12 mouse cellular contexts compared by ENCODE assay signal in genomic region chr2:129874084-129874483, GRCm38 (mm10).
DNase-seq lines count a peak whose midpoint lies in the region; ATAC-seq and TF ChIP-seq lines count a peak whose summit lies in the region.
"Had no signal": no experiment of that assay in that cellular context is flagged by ENCODE, and none has a peak within 500 bp of the region (broad histone marks: within the 10 kb centered on the region; RNA-seq: fewer than 3 reads in every experiment).

No protein-coding gene starts in this region.

- no peak overlapping the region for H3K4me2 ChIP-seq in heart, postnatal 0 days (ENCODE audit: low read depth, low read length)
- H3K4me2 ChIP-seq in forebrain, embryonic 13.5 days: no peak overlapping the region
- H3K4me2 ChIP-seq: embryonic facial prominence, embryonic 13.5 days; intestine, embryonic 15.5 days had no signal

- no peak overlapping the region for H3K9ac ChIP-seq in heart, postnatal 0 days (replicated peaks; ENCODE audit: low read depth, low read length)
- no peak overlapping the region for H3K9ac ChIP-seq in forebrain, embryonic 13.5 days
- H3K9ac ChIP-seq: embryonic facial prominence, embryonic 13.5 days; intestine, embryonic 15.5 days; liver, embryonic 14.5 days had no signal

- peaks cover 13% of the 10 kb centered on the region; the same call in 1 of the 2 replicates for H3K4me1 ChIP-seq in heart, postnatal 0 days (ENCODE audit: control insufficient read depth, insufficient read depth)
- H3K4me1 ChIP-seq in heart, embryonic 10.5 days: peaks cover 16% of the 10 kb centered on the region
- peaks cover 12% of the 10 kb centered on the region for H3K4me1 ChIP-seq in forebrain, embryonic 13.5 days
- H3K4me1 ChIP-seq: embryonic facial prominence, embryonic 13.5 days; intestine, embryonic 15.5 days had no signal

- H3K27ac ChIP-seq in heart, postnatal 0 days (ENCODE audit: low read depth): no peak overlapping the region
- H3K27ac ChIP-seq in heart, embryonic 10.5 days: no peak overlapping the region
- H3K27ac ChIP-seq in forebrain, embryonic 13.5 days: no peak overlapping the region
- H3K27ac ChIP-seq: embryonic facial prominence, embryonic 13.5 days; intestine, embryonic 15.5 days; liver, embryonic 14.5 days; macrophage had no signal

- DNase-seq in heart, postnatal 0 days (ENCODE audit: low spot score): no peak
- no peak for DNase-seq in heart, embryonic 10.5 days (ENCODE audit: low spot score)
- DNase-seq in testis, postnatal 10 days (ENCODE audit: low spot score): peak; percentile 54
- DNase-seq in testis, postnatal 14 days (ENCODE audit: low spot score): no peak
- no peak for DNase-seq in adrenal gland, adult 8-10 months
- DNase-seq in thymus, postnatal 14 days: no peak
- DNase-seq in embryo, embryonic 10 days (ENCODE audit: low spot score): no peak

- H3K9me3 ChIP-seq in heart, postnatal 0 days (replicated peaks; ENCODE audit: control insufficient read depth, low read length): no peaks in the 10 kb centered on the region
- no peaks in the 10 kb centered on the region for H3K9me3 ChIP-seq in heart, embryonic 10.5 days
- no peaks in the 10 kb centered on the region for H3K9me3 ChIP-seq in forebrain, embryonic 13.5 days (replicated peaks)
- H3K9me3 ChIP-seq: embryonic facial prominence, embryonic 13.5 days; intestine, embryonic 15.5 days had no signal

- H3K27me3 ChIP-seq in heart, postnatal 0 days (ENCODE audit: control insufficient read depth, insufficient read depth, low read length): no peaks in the 10 kb centered on the region
- no peaks in the 10 kb centered on the region for H3K27me3 ChIP-seq in heart, embryonic 10.5 days (ENCODE audit: insufficient read depth, poor library complexity, severe bottlenecking)
- H3K27me3 ChIP-seq in forebrain, embryonic 13.5 days: no peaks in the 10 kb centered on the region
- H3K27me3 ChIP-seq: embryonic facial prominence, embryonic 13.5 days; intestine, embryonic 15.5 days had no signal

- no peaks in the 10 kb centered on the region for H3K36me3 ChIP-seq in heart, postnatal 0 days (replicated peaks; ENCODE audit: control insufficient read depth, insufficient read depth, low read length)
- H3K36me3 ChIP-seq in heart, embryonic 10.5 days: no peaks in the 10 kb centered on the region
- H3K36me3 ChIP-seq in forebrain, embryonic 13.5 days (ENCODE audit: poor library complexity, severe bottlenecking): no peaks in the 10 kb centered on the region
- H3K36me3 ChIP-seq: embryonic facial prominence, embryonic 13.5 days; intestine, embryonic 15.5 days had no signal

- 34% methylated on average over 9 of the region's 9 CpGs for WGBS in heart, postnatal 0 days
- WGBS in heart, embryonic 10.5 days: 54% methylated on average over 9 of the region's 9 CpGs
- WGBS in forebrain, embryonic 13.5 days: 27% methylated on average over 9 of the region's 9 CpGs

- ATAC-seq in heart, postnatal 0 days (ENCODE audit: insufficient read depth, low read depth): no peak
- ATAC-seq in forebrain, embryonic 13.5 days: 0 out of 2 replicates have a peak, but pooled peaks have one; percentile 21

- H3K4me3 ChIP-seq in heart, postnatal 0 days (ENCODE audit: low read depth, low read length): no peak overlapping the region
- no peak overlapping the region for H3K4me3 ChIP-seq in heart, embryonic 10.5 days
- H3K4me3 ChIP-seq in forebrain, embryonic 13.5 days: no peak overlapping the region
- H3K4me3 ChIP-seq: embryonic facial prominence, embryonic 13.5 days; intestine, embryonic 15.5 days had no signal

- no peak for TF ChIP-seq EP300 in heart, postnatal 0 days (IDR thresholded peaks at IDR 0.05; ENCODE audit: low read depth)

- 0 out of 2 replicates have a peak, but pooled peaks have one; percentile 1 for TF ChIP-seq CTCF in heart, postnatal 0 days (IDR thresholded peaks at IDR 0.05; ENCODE audit: low read depth)
